Comparison of ENCODE assay signal across 11 mouse cellular contexts in genomic region chr8:119801168-119801567, GRCm38 (mm10). TPM values are rescaled to one million over a fixed set of nuclear protein-coding genes. Genes with fewer than 3 reads are reported as not detected.
A peak's percentile ranks its signal among the peaks of the same experiment; 100 is the strongest.
DNase-seq lines count a peak whose midpoint lies in the region; ATAC-seq and TF ChIP-seq lines count a peak whose summit lies in the region.
"Had no signal": no experiment of that assay in that cellular context is flagged by ENCODE, and none has a peak within 500 bp of the region (broad histone marks: within the 10 kb centered on the region; RNA-seq: fewer than 3 reads in every experiment).

No protein-coding gene starts in this region.

- H3K36me3 ChIP-seq in forebrain, postnatal 0 days (ENCODE audit: insufficient read depth) = no peaks in the 10 kb centered on the region
- H3K36me3 ChIP-seq in midbrain, embryonic 15.5 days (replicated peaks) = no peaks in the 10 kb centered on the region
- H3K36me3 ChIP-seq in heart, embryonic 11.5 days (ENCODE audit: control insufficient read depth, insufficient read depth, low read length) = no peaks in the 10 kb centered on the region
- H3K36me3 ChIP-seq in kidney, adult 2 months (ENCODE audit: control insufficient read depth, insufficient read depth, low read length) = no peaks in the 10 kb centered on the region

- TF ChIP-seq POLR2A in kidney, adult 2 months (IDR thresholded peaks at IDR 0.05; ENCODE audit: low read depth, low read length) = no peak

- ATAC-seq in forebrain, postnatal 0 days = no peak
- ATAC-seq in midbrain, embryonic 15.5 days (replicated peaks) = no peak
- ATAC-seq in heart, embryonic 11.5 days (replicated peaks; ENCODE audit: insufficient number of reproducible peaks, low FRiP score, low TSS enrichment) = no peak

- TF ChIP-seq CTCF in forebrain, postnatal 0 days (IDR thresholded peaks at IDR 0.05; ENCODE audit: low read depth) = no peak
- TF ChIP-seq CTCF in kidney, adult 2 months (conservative IDR thresholded peaks at IDR 0.05; ENCODE audit: insufficient read depth, insufficient read length, low read depth, low read length) = no peak

- H3K27me3 ChIP-seq in forebrain, postnatal 0 days (ENCODE audit: insufficient read depth, low read length) = no peaks in the 10 kb centered on the region
- no peaks in the 10 kb centered on the region for H3K27me3 ChIP-seq in midbrain, embryonic 15.5 days (replicated peaks)
- no peaks in the 10 kb centered on the region for H3K27me3 ChIP-seq in heart, embryonic 11.5 days (ENCODE audit: control insufficient read depth, insufficient read depth, low read length)
- no peaks in the 10 kb centered on the region for H3K27me3 ChIP-seq in kidney, adult 2 months (replicated peaks; ENCODE audit: control insufficient read depth, insufficient read depth, low read length)

- no peaks in the 10 kb centered on the region for H3K9me3 ChIP-seq in forebrain, postnatal 0 days (ENCODE audit: low read length)
- H3K9me3 ChIP-seq in midbrain, embryonic 15.5 days = no peaks in the 10 kb centered on the region
- no peaks in the 10 kb centered on the region for H3K9me3 ChIP-seq in heart, embryonic 11.5 days (replicated peaks; ENCODE audit: control insufficient read depth, low read length)

- no peak overlapping the region for H3K4me2 ChIP-seq in forebrain, postnatal 0 days (ENCODE audit: low read depth)
- no peak overlapping the region for H3K4me2 ChIP-seq in midbrain, embryonic 15.5 days
- H3K4me2 ChIP-seq in heart, embryonic 11.5 days = no peak overlapping the region

- 11% methylated on average over 4 of the region's 4 CpGs for WGBS in forebrain, postnatal 0 days
- WGBS in midbrain, embryonic 15.5 days = 3% methylated on average over 4 of the region's 4 CpGs
- WGBS in heart, embryonic 11.5 days (ENCODE audit: insufficient replicate concordance) = 19% methylated on average over 4 of the region's 4 CpGs
- 40% methylated on average over 4 of the region's 4 CpGs for WGBS in kidney, adult 2 months

- H3K9ac ChIP-seq in forebrain, postnatal 0 days = no peak overlapping the region; the same call in 1 of the 2 replicates
- H3K9ac ChIP-seq in midbrain, embryonic 15.5 days = no peak overlapping the region
- H3K9ac ChIP-seq in heart, embryonic 11.5 days (ENCODE audit: low read depth, low read length) = no peak overlapping the region

- DNase-seq in thymus, postnatal 4 days = peak; percentile 37
- no peak for DNase-seq in thymus, postnatal 0 days (ENCODE audit: low spot score)
- peak; percentile 71 for DNase-seq in forebrain, postnatal 0 days
- DNase-seq in right cerebral cortex, postnatal 4 days = peak; percentile 62
- DNase-seq in kidney, adult 8-10 months = no peak
- no peak for DNase-seq in kidney, adult 2 months
- DNase-seq: gastrocnemius, adult 2 months; heart, postnatal 10 days; kidney, postnatal 25 days had no signal

- no peak overlapping the region for H3K4me3 ChIP-seq in forebrain, postnatal 0 days (ENCODE audit: low read depth, low read length)
- no peak overlapping the region for H3K4me3 ChIP-seq in midbrain, embryonic 15.5 days
- H3K4me3 ChIP-seq in heart, embryonic 11.5 days (ENCODE audit: low read depth, low read length) = no peak overlapping the region
- H3K4me3 ChIP-seq in kidney, adult 2 months (ENCODE audit: insufficient read depth, low read depth, low read length) = no peak overlapping the region
- H3K4me3 ChIP-seq: gastrocnemius, adult 2 months had no signal

- H3K4me1 ChIP-seq in forebrain, postnatal 0 days (ENCODE audit: insufficient read depth) = peaks cover 17% of the 10 kb centered on the region
- peaks cover 42% of the 10 kb centered on the region for H3K4me1 ChIP-seq in midbrain, embryonic 15.5 days
- peaks cover 10% of the 10 kb centered on the region for H3K4me1 ChIP-seq in heart, embryonic 11.5 days (ENCODE audit: control insufficient read depth, insufficient read depth, low read length)
- peaks cover 6% of the 10 kb centered on the region; the same call in 1 of the 2 replicates for H3K4me1 ChIP-seq in kidney, adult 2 months (ENCODE audit: control insufficient read depth, insufficient read depth, low read length)

- peak overlapping the region; percentile 57 for H3K27ac ChIP-seq in forebrain, postnatal 0 days (ENCODE audit: low read depth, low read length)
- peak overlapping the region; percentile 68 for H3K27ac ChIP-seq in midbrain, embryonic 15.5 days
- H3K27ac ChIP-seq in heart, embryonic 11.5 days (ENCODE audit: low read depth, low read length) = no peak overlapping the region
- H3K27ac ChIP-seq in kidney, adult 2 months (ENCODE audit: insufficient read depth, low read depth, low read length) = no peak overlapping the region
- H3K27ac ChIP-seq: gastrocnemius, adult 2 months had no signal

RNA-seq across cellular contexts. Expression of gene Tldc1, which starts 23.0 kb away (rescaled TPM):
- 9.0 and 9.2 TPM in 2 replicates for polyA plus RNA-seq in thymus, postnatal 0 days (2015; fragmentation: Nextera tagmentation; extraction: Ambion mirVana)
- total RNA-seq in forebrain, postnatal 0 days (2014; rRNA removed) = 21.0 and 21.1 TPM in 2 replicates
- 6.8 and 9.4 TPM in 2 replicates for polyA plus RNA-seq in forebrain, postnatal 0 days (2015; fragmentation: Nextera tagmentation; extraction: Ambion mirVana)
- 11.4 and 11.8 TPM in 2 replicates for polyA plus RNA-seq in midbrain, embryonic 15.5 days (2015; fragmentation: Nextera tagmentation; extraction: Ambion mirVana)
- polyA plus RNA-seq in heart, embryonic 11.5 days (2014; fragmentation: Nextera tagmentation; extraction: Ambion mirVana) = 10.2 and 12.9 TPM in 2 replicates
- 11.6 and 12.6 TPM in 2 replicates for polyA plus RNA-seq in kidney, adult 2 months (2012; rRNA removed)

RNA-seq across cellular contexts. Expression of gene Cotl1, which starts 39.2 kb away (rescaled TPM):
- polyA plus RNA-seq in thymus, postnatal 0 days (2015; fragmentation: Nextera tagmentation; extraction: Ambion mirVana) = 94.3 and 127 TPM in 2 replicates
- 177 and 224 TPM in 2 replicates for total RNA-seq in forebrain, postnatal 0 days (2014; rRNA removed)
- polyA plus RNA-seq in forebrain, postnatal 0 days (2015; fragmentation: Nextera tagmentation; extraction: Ambion mirVana) = 134 and 156 TPM in 2 replicates
- polyA plus RNA-seq in midbrain, embryonic 15.5 days (2015; fragmentation: Nextera tagmentation; extraction: Ambion mirVana) = 123 and 134 TPM in 2 replicates
- 110 and 142 TPM in 2 replicates for polyA plus RNA-seq in heart, embryonic 11.5 days (2014; fragmentation: Nextera tagmentation; extraction: Ambion mirVana)
- polyA plus RNA-seq in kidney, adult 2 months (2012; rRNA removed) = 427 and 463 TPM in 2 replicates

Comparison
In these comparisons a context has a peak if more than half of its experiments do, and no peak if none do; other contexts are left out.
1. DNase-seq: peak in thymus, postnatal 4 days (single experiment), forebrain, postnatal 0 days (single experiment) and right cerebral cortex, postnatal 4 days (single experiment); none in thymus, postnatal 0 days (single experiment), kidney, adult 8-10 months (0 of 2) and kidney, adult 2 months (single experiment).
2. H3K27ac ChIP-seq: peak in forebrain, postnatal 0 days (single experiment) and midbrain, embryonic 15.5 days (single experiment); none in heart, embryonic 11.5 days (single experiment) and kidney, adult 2 months (single experiment).